Mouse (Mus musculus): ENCODE measurements around the gene Oscar.
A peak's percentile ranks its signal among the peaks of the same experiment; 100 is the strongest.

Oscar gene

DNA sequence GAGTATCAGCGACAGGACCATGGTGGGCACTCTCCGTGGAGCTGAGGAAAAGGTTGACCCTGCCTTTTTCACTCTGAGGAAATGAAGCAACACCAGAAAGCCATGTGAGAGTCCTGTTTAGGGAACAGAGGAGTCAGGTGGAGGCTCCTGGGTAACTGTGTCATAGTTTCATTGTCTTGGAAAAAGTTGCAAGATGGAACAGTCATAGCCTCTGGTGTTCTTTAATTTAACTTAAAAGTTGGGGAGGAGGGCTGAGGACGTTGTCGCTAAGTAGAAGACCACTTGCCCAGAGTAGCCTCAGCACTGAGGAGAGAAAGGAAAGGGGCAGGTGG, at the start of gene Oscar:
Oscar (minus strand) TSS at position 101 of the 332 bp plus-strand sequence.
- no peak for DNase-seq (ENCODE audit: low spot score in 2 of 2)

DNA sequence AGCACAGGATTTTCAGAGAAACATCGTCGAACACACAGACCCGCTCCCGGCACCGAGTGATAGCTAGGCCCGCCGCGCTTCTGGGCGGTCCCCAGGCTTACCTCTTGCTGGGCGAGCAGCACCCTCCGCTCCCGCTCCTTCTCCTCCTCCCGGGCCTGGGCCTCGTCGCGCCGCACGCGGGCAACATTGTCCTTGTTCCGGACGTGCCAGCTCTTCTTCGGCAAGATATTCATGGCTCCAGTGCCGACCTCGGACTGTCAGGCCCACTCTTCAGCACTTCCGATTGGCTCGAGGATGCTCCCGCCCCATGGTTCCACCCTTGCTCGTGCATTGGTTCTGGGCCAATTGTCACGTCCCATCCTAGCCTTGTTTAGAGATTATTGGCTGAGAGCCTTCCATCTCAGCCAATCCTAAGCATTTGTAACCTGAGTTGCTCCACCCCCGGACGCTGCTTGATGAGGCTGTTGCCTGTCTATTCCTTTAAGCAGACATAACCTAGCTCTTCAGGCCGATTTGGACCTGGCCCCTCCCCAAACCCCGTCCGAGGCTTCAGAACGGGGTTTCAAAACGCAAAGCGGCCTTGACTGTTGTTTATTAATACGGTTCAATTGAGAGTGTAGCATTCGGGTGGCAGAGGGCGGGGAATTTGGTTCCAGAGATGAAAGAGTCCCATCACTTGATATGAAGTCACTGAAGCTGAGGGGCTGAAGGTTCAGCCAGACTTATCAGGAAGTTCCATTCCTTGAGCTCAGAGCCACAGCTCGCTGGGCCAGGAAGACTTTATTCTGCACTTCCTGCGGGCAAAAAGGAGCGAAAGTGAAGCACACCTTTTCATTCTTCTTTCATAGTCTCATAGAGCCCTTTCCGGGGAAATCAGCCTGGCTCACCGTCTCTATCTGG, 49.5 kb upstream of the Oscar start, which contains the start of gene Leng1:
Leng1 (minus strand) TSS at position 626 of the 900 bp plus-strand sequence.
- peak; percentile 95 to 97 for DNase-seq (ENCODE audit: low spot score in 2 of 2)

DNA sequence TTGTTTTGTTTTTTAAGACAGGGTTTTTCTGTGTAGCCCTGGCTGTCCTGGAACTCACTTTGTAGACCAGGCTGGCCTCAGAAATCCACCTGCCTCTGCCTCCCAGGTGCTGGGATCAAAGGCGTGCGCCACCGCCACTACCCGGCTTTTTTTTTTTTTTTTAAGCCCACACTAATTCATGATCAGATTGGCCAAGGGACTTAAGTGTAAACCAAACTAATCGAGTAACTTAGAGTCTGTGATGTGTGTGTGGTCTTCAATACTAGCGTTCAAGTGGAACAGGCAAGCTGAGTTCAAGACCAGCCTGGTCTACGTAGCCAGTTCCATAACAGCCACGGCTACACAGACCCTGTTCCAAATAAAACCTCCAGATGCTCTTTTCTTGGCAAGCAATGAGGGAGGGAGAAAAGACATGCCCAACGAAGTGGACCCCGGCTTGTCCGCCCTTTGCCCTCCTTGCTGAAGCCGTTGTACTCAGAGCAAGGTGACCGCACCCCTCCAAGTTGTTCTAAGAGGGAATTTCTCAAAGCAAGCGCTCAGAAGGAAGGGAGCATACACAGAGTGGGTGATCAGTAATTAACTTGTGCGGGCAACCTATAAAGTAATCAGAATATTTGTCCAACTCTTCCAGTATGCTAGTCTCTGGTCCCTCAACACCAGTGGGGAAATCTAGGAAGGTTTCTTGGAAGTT, 48.7 kb upstream of the Oscar start:
- no peak for DNase-seq (ENCODE audit: low spot score in 2 of 2)

DNA sequence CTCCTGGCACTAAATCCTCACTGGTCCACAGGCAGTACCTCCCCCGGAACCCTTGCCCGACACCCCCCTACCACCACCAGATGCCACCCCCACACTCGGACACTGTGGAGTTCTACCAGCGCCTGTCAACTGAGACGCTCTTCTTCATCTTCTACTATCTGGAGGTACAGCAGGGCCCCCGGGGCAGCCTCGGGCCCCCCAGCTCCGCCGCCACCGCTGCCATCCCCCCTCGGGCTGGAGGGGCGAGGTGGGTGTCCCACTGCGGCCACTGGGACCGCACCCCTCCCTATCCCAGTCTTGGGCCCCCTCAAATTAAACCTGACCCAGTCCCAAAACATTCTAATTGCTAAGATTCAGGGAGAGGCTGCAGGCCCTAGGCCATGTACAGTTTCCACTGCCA, 42.6 kb upstream of the Oscar start:
- no peak for DNase-seq (ENCODE audit: low spot score in 2 of 2)

DNA sequence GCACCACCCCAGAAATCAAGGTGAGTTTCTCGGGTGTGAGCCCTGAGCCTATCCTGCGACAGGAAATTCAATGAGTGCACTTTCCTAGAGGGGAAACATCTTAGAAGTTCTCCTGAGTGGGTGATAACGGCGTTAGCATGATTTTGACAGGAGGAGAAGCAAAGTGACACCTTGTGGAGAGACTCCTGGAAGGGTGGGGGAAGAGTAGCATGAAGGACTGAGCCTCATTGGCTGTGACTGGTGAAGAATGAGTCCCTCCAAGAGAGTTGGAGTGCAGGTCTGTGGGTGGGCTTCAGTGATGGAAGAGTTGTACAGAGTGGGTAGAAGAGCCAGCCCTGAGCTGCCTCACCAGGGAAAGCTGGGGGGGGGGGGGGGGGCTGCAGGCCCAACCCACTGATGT, 41.0 kb upstream of the Oscar start:
- no peak for DNase-seq (ENCODE audit: low spot score in 2 of 2)

DNA sequence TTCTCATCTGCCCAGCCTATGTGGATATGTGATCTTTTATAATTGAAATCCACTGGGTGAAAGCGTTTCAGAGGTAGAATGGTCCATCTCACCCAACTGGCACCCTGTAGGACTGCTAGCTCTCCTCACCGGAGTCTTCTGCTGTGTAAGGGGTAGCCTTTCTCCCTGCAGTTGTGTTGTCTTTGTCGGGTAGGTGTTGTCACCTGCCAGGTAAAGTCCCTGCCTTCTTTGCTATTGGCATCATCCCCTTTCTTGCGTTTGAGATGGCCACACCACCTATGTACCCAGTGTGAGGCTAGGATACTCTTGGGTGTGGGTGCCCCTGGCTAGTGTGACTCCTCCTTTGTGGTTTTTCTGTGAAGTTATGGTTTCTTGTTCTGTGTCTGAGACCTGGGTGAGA, 30.7 kb upstream of the Oscar start:
- no peak for DNase-seq (ENCODE audit: low spot score in 2 of 2)

DNA sequence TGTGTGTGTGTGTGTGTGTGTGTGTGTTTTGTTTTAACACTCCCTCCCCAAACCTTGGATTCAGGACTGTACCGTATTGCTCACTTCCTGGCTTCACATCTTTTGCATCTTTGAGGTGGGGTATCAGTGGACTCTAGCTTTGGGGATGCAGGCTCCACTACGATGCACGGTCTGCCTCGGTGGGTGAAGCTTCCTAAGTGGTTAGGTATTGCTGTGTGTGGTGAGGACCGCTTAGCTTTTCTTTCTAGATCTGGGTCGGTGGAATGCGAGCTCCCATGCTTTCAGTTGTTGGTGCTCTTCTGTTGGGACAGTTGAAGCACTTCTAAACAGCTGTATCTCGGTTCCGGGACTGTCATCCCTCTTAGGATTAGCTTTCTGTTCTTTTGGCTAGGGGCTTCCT, 30.2 kb upstream of the Oscar start:
- no peak for DNase-seq (ENCODE audit: low spot score in 2 of 2)

DNA sequence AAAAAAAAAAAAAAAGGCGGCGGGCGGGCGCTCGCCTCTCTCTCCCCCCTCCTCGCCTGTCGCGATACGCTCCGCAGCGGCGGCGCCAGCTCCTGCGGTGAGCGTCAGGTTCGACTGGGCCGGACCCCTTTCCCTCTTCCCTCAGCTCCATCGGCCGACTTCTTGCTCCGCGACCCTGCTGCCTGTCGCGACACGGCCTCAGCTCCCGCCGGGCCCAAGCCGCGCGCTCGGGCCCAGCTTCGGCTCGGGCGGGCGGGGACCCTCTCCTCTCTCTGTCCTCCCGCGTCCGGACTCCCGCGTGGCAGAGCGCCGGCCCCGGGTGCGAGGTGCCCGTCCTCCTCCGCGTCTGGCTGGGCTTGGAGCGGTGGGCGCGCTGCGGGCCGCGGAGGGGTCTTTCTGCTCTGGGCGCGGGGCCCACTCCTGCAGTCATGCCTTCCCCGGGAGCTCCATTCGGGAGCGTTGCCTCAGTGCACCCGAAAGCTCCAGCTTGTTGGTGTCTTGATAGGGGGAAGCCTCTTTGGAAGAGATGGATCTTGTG, 29.6 kb upstream of the Oscar start:
- DNase-seq (ENCODE audit: low spot score in 2 of 2) = peak in 1 of 2 experiments; percentile 59

DNA sequence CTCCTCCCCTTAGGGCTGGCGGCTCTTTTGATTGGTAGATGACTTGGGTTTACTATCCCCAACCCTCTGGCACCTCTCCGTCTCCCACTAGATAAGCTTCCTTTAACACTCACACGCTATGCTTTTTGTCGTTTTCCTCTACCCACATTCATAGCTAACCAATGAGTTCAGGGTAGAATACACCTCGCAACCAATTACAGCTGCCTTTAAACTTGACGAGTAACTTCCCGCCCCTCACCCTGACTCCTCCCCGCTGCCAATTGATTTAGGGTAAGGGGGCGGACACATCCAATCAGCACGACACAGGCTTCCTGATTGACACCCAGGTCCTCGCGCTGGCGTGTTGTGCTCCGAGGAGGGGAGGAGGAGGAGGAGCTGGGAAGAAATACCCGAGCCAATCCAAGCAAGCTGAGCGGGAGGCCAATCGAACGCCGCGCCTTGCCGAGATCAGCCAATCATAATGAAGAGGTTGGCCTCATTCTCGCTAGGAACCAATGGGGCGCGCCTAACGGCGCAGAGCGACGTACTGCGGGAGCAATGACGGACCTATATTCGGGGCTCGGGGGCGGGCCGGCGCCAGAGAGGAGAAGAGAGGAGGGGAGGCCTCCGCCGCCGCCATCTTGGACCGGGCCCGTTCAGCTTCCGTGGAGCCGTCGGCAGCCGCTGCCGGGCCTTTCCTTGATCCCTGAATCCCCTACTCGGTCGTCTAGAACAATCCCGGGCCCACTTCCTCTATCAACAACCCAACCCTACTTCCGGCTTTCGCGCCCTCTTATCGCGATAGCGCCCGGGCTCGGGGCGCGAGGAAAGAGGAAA, 28.9 kb upstream of the Oscar start, which contains the start of gene Cnot3:
Cnot3 (plus strand) TSS at position 597 of the 816 bp plus-strand sequence.
- peak; percentile 99 to 100 for DNase-seq (ENCODE audit: low spot score in 2 of 2)

DNA sequence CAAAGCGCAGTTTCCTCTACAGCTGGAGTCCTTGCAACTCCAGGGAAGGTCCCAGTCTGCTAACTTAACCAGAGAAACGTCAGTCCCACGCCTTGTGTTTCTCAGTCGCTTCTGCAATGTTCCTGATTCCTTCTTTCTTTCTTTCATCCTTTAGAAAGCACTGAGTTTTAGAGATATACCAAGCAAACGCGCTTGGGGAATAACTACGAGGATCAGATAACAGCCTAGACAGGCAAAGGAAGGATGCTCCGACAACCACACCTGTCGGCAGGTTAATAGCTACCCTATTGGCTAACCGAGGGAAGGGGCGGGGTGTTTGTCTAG, 28.4 kb upstream of the Oscar start:
- DNase-seq (ENCODE audit: low spot score in 2 of 2) = no peak

DNA sequence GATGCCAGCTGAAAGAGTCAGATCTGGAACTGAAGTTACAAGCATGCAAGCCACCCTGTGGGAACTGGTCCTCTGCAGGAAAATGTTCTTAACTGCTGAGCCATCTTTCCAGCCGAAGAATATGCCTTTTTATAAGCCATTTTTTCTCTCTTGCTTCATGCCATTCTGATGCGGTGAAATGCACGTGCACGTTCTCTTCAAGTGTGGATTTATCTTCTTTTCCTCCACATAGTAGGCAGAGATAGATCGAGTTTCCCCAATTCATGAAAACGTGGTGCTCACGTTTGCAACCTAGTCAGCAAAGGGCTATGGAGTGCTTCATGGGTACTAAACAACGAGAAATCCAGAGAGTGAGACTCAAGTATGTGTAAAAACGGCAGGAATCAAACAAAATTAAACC, 27.9 kb upstream of the Oscar start:
- DNase-seq (ENCODE audit: low spot score in 2 of 2) = no peak

DNA sequence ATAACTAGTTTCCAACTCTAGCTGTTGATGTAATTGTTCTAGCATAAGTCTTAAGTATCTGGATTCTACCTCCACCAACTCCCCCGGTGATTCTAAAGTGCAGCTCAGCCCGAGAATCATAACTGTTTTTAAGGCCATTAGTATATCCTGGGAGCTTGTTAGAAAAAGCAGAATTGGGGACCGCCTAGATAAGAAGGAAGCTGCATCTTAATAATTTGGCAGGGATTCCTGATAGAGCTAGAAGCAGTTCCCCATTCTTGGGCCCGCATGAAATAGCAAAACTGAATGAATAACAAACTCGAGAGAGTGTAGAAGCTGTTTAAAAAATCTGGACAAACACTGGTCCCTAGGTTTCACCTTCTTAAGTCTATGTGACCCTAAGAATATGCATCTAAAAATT, 27.5 kb upstream of the Oscar start:
- DNase-seq (ENCODE audit: low spot score in 2 of 2) = no peak

DNA sequence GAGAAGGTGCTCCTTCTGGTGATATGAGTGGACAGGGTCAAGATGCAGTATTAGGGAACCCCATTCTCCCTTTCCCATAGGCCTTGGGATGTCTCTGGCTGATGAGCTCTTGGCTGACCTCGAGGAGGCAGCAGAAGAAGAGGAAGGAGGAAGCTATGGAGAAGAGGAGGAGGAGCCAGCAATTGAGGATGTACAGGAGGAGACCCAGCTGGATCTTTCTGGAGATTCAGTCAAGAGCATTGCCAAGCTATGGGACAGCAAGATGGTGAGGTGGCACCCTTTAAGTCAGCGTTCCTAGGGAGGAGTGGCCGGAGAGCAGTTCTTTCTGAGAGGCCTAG, 14.5 kb upstream of the Oscar start:
- no peak for DNase-seq (ENCODE audit: low spot score in 2 of 2)

DNA sequence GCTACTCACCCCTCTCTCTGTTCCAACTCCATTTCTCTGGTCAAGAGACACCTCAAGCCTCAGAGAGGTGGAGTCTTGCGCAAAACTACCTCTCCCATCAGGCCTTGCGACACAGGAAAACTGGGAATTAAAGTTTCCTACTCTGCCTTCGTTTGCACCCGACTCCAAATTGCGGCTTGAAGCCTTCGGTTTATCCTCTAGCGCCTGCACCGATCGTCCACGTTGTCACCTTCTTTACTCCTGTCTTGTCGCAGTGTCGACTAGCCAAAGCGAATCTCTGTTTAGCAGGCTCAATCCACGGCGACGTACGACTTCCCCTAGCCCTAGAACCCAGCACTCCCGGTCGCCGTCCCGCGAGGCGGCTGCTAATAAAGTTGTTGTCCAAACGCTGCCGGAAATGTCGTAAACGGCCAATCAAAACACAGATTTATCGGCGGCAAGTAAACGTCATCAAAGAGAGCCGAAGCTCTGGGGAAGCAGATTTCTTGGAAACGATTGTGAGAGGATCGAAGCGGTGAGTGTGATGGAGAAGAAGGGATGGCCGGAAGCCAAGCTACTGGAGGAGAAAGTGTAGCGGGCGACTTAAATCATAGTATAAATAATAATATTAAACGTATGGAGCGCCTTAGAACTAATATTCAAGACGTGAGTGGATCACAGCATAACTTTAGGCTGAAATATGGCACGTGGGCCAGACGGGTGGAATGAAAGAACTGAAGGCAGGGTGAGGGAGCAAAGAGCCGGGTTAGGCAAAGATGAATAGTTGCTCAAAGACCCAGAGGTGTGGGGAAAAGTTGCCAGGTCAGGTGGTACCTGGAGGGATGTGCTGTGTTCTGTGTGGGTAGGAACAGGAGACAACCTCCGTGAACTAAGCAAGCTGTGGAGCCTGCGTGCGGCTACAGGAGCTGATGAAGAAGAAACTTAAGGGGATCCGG, 13.9 kb upstream of the Oscar start, which contains the start of the genes Tfpt and Prpf31:
Tfpt (minus strand) TSS at position 387 of the 935 bp plus-strand sequence.
Prpf31 (plus strand) TSS at position 443 of the 935 bp plus-strand sequence.
- DNase-seq (ENCODE audit: low spot score in 2 of 2) = peak; percentile 88 to 93

DNA sequence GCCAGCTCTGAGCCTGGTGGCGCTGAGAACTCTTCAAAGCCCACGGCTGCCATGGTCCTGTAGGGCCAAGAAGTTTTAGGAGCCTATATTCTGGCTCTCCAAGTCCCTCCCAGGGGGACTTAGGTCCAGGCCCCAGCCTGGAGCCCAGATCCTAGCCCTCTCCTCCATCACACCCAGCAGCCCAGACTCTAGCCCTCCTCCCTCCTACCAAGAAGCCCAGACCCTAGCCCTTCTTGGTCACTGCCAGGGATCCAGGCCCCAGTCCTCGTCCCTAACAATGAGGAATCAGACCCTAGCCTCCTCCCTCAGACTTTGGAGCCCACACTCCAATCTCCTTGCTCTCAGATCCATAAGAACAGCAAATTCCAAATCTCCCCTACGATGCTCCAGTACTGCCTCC, 13.1 kb upstream of the Oscar start:
- DNase-seq (ENCODE audit: low spot score in 2 of 2) = no peak

DNA sequence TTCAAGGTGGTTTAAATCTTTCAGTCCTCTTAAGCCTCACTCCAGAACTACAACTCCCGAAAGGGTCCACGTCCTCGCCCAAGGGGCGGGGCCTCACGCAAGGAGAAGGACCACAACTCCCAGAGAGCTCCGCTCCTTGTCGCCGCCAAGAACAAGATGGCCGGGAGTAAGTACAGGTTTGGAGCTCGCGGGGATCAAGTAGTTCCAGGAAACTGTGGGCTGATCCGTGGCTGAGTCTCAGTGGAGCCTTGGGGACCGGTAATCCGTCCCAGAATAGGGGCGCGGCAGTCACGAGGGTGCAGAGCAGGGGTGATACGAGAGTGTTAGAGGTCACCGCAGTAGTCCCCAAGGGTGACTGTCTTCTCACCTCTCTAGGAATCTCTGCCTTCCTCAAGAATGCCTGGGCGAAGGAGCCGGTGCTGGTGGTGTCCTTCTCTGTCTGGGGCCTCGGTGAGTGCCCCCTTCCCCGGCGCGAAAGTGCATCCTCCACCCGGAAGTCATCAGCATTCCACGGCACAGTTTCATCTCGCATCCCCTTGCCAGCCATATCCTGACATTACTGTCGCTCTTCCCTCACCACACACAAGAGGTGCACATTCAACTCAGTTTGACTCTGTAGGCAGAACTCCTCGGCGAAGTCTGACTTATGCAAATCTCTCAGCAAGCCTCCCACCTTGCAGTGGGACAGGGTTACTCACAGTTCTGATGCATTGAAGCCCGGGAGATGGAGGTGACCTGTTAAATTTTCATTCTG, 1.5 kb upstream of the Oscar start, which contains the start of gene Ndufa3:
Ndufa3 (plus strand) TSS at position 132 of the 754 bp plus-strand sequence.
- peak; percentile 89 for DNase-seq (ENCODE audit: low spot score in 2 of 2)

DNA sequence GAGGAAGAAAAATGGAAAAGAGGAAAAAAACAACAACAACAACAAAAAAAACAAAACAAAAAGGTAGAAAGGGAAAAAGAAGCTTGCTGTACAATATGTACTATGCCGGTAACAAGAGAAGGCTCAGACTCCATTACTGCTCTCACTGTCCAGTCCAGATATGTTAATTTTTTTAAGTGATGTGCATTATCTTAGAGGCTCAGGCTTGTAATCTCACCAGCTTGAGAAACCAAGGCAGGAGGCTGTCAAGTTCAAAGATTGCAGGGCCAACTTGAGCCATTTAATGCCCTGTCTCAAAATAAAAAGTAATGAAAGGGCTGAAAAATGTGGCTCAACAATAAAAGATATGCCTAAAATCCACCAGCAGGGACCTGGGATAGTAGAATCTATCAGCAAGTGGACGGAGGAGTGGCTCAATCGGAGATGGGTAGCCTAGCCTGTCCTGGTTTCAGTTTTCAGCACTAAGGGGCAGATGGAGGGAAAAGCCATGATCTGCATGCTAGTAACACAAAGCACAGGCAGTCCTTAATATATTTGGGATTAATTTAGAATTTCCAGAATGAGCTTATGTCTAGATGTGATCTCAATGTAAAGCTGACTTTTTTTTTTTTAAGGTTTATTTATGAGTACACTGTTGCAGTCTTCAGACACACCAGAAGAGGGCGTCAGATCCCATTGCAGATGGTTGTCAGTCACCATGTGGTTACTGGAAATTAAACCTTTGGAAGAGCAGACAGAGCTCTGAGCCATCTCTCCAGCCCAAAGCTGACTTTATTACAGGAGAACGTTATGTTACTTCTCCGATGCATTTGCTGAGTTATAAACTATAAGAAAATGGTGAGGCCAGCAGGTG, 658 bp upstream of the Oscar start:
- no peak for DNase-seq (ENCODE audit: low spot score in 2 of 2)

DNA sequence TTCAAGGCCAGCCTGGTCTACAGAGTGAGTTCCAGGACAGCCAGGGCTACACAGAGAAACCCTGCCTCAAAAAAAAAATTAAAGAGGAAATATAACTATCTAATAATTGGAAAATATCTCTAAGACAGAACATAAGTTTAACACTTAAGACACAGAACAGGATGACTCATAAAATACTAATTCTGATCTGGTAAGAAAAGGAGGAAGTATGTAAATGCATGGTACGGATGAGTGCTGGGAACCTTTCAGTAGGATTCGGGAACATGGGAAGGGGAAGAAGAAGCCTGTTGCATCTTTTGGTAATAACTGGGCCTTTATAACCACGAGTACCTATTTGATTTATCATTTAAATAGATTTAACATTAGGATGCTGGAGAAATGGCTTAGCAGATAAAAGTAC, 1.9 kb downstream of the Oscar start:
- no peak for DNase-seq (ENCODE audit: low spot score in 2 of 2)

DNA sequence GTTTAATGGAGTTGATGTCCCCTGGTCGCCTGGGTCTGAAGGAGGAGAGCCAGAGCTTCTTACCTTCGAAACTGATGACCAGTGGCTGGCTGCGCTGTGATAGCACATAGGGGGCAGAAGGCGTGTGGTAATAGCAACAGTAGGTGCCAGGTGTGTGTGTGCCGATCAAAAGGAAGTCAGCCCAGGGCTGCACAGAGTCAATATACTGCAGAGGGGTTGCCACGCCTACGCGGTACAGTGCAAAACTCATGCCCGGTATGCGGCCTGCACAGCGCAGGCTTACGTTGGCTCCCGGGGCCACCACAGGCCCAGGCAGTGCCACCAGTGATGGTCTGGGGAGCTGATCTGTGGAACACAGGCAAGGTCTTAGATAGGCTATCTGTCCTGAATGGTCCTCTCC, 5.0 kb downstream of the Oscar start:
- no peak for DNase-seq (ENCODE audit: low spot score in 2 of 2)

All from frontal cortex, postnatal 10 days (tissue).